Mouse (Mus musculus) megakaryocyte, adult 5-6 weeks (primary cell): ENCODE results near the gene 2010003K11Rik. TPM values are rescaled to one million over a fixed set of nuclear protein-coding genes. Genes with fewer than 3 reads are reported as not detected.
A peak's percentile ranks its signal among the peaks of the same experiment; 100 is the strongest.

Experiments
- ATAC-seq: 2 replicates; pipeline ENCODE4 v1.8.0; 2016; ENCODE audit warnings: mild to moderate bottlenecking, inconsistent platforms; ENCODE audit not compliant: poor library complexity, severe bottlenecking
- total RNA-seq, 2 experiments: library from RNA; stranded (forward) in 1 of 2; stranded (reverse) in 1 of 2; fragments of 153-499, 151-499 nt in 1 of 2; fragments of 221-1000, 200-1000 nt in 1 of 2; gene quantifications; 2 replicates each; pipeline versions ENCODE4 v1.2.3 to v1.2.4; 2015 to 2017

The 2010003K11Rik gene
- not detected in 2 replicates for total RNA-seq (2015)
- total RNA-seq (2017) = not detected in 2 replicates

- ATAC-seq = no peak
Observed at GRCm38 (mm10) chr19:4498062-4498933, at the start of gene 2010003K11Rik. Gene 2010003K11Rik (minus strand): TSS chr19:4498583.

DNA sequence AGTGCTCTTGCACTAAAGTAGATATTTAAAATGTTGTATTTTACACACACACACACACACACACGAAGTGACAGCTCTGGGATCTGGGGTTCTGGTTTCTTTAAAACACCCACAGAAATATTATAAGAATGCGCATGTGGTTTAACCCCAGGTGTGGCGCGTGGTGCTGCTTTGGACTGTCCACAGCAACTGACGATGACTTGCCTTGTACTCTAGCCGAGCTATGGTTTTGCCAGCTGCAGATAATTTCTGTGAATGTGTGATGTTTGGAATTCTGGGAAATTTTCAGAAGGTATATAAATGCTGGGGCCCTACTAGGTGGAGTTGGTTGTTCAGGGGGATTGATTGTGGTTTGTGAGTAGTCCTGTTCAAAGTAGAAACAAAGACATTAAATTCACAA lies 49.4 kb upstream of the 2010003K11Rik start:
- ATAC-seq = no peak

DNA sequence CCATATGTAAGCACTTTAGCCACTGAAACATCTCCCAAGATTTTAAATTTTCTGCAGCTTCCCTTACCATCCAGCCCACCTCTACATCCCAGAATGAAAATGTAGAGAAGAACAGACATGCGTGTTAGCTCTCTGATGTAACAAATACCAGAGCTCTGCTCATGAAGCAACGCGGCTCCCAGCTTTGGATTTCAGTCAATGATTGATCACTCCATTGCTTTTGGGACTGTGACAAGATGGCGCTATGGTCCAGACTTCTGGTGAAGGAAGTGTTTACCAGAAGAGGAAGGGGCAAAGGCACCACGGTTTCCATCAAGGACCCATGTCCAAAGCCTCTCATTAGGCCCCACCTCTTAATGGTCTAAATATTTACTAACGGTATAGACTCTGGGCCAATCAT lies 47.5 kb upstream of the 2010003K11Rik start:
- no peak for ATAC-seq

DNA sequence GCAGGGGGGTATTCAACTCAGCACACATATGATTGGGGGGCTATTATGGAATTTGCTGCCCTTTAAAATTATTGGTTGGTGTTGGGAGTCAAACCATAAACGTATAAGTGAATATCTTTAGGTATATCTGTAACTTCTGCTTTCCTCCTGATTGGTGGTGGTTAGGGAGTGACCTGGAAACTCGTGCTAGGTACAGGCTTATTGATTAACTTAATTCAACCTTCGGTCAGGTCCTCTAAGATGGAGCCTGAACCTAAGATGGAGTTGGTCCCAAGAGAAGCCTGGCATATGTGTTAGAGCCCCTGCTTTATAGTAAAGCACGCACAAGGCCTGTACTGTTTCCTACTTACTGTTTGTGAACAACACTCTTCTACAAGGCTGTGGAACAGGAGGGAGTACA lies 46.7 kb upstream of the 2010003K11Rik start:
- ATAC-seq = no peak

- no peak for ATAC-seq
Observed at GRCm38 (mm10) chr19:4542081-4542480, 43.7 kb upstream of the 2010003K11Rik start.

- no peak for ATAC-seq
Observed at GRCm38 (mm10) chr19:4540992-4541391, 42.6 kb upstream of the 2010003K11Rik start.

DNA sequence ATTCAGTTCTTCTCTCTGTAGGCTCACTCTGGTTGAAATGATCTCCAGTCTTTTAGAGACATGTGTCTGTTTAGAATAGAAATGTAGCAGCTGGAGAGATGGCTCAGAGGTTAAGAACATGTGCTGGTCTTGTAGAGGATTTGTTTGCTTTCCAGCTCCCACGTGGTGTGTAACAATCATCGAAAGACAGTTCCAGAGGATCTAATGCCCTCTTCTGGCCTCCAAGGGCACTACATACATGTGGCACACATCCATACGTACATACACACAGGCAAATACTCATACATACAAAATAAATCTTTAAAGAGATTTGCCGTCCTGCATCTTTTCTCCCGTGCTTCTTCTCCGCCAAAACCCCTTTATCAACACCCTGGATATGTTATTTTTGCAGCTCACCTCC lies 41.9 kb upstream of the 2010003K11Rik start:
- no peak for ATAC-seq

GRCm38 (mm10) chr19:4536606-4537005 lies 38.2 kb upstream of the 2010003K11Rik start:
- no peak for ATAC-seq

GRCm38 (mm10) chr19:4535922-4536321 lies 37.5 kb upstream of the 2010003K11Rik start:
- ATAC-seq = no peak

DNA sequence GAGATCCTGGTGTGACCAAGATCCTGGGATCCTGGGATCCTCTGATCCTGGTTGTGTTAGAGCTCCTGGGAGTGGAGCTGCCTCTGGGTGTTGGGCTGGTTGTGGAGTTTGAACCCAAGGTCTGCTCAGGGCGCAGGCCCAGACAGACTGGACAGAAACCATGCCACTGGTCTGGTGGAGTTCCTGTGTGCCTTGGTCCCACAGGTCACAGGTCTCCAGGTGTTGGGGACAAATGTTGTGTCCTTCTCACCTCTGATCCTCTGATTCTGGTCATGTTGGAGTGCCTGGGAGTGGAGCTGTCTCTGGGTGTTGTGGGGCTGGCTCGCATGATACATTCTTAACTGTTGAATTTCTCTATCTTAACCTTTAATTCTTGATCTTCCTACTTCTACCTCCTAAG lies 36.3 kb upstream of the 2010003K11Rik start:
- no peak for ATAC-seq

- ATAC-seq = no peak
Observed at GRCm38 (mm10) chr19:4521426-4522050, 23.2 kb upstream of the 2010003K11Rik start.

GRCm38 (mm10) chr19:4517483-4517882 lies 19.1 kb upstream of the 2010003K11Rik start:
- no peak for ATAC-seq

- ATAC-seq = no peak
Observed at GRCm38 (mm10) chr19:4516288-4516687, 17.9 kb upstream of the 2010003K11Rik start.

GRCm38 (mm10) chr19:4515746-4516145 lies 17.4 kb upstream of the 2010003K11Rik start:
- no peak for ATAC-seq

- ATAC-seq = no peak
Observed at GRCm38 (mm10) chr19:4513236-4513858, 15.0 kb upstream of the 2010003K11Rik start.

DNA sequence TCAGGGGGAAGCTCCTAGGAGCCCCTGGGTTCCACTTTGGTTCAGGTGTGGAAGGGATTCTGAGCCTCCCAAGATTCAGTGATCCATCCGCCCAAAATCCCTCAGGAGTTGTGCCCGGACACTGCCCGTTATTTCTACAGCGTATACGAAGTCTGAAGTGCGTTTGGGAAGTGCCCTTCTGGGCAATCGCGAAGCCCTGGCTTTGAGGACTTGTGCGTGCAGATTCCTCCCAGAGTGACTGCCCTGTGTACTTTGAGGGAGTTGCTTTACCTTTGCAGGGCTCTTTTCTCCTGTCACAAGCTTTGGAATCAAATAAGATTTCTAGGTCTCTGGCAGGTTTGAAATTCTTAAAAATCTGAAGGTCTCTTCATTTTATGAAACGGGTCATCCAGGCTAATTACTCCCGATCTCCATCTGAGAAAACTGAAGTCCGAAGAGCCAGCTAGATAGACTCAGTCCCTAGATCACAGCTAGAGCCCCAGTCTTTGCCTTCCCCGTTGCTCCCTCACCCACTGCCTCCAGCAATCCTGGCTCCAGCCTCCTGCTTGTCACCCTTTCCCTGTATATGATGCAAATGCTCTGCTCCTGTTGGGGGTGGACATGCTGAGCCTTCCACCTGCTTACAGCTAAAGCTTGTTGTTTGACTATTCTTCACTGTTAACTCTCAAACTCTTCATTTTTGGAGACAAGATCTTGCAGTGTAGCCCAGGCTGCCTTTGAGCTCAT lies 12.9 kb upstream of the 2010003K11Rik start:
- no peak for ATAC-seq

GRCm38 (mm10) chr19:4509986-4510963 lies 11.9 kb upstream of the 2010003K11Rik start, which contains the start of gene Pcx:
Gene Pcx (plus strand): TSS chr19:4510472.
- peak; percentile 96 for ATAC-seq

- ATAC-seq = no peak
Observed at GRCm38 (mm10) chr19:4507746-4508145, 9.4 kb upstream of the 2010003K11Rik start.

DNA sequence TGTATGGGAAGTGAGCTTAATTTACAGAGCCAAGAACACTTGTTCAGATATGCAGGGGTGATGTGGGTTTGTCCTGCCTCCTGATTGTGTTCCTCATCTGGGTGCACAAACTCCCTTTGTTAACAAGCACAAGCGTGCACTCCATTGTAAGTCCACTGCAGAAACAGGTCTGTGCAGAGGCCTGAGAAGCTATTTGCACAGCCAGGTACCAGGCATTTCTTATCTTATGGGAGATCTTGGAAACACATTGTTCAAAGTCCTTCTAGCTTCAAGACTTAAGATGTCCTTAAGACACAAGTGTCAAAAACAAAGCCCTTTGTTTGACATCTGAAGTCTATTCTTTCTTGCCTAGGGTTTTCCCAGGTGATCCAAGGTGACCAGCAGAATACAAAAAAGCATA lies 6.4 kb upstream of the 2010003K11Rik start:
- no peak for ATAC-seq

GRCm38 (mm10) chr19:4502701-4503100 lies 4.3 kb upstream of the 2010003K11Rik start:
- no peak for ATAC-seq
